ENCODE assay signal across 19 mouse cellular contexts in the genomic region with DNA sequence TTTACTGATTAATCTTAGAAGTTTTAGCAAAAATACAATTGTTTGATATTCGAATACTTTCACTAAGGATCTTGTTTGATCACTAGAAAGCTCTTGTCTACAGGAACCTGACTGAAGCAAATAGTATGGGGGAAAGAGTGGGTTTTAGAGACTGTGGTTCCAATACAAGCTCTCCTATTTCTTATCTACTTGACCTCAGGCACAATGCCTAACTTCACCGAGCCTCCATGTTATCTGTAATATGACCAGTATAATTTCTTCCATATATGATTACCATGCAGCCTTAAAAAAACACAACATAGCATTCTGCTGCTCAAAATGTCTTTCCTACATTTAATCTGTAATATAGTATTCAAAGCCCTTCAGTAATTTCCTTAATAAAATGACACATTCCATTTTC.
"Had no signal": no experiment of that assay in that cellular context is flagged by ENCODE, and none has a peak within 500 bp of the region (broad histone marks: within the 10 kb centered on the region; RNA-seq: fewer than 3 reads in every experiment).

No protein-coding gene starts in this region.

- ATAC-seq: intestine, embryonic 15.5 days; midbrain, embryonic 15.5 days had no signal

- H3K27me3 ChIP-seq: intestine, embryonic 15.5 days; lung, embryonic 15.5 days; midbrain, embryonic 12.5 days; midbrain, embryonic 15.5 days; neural tube, embryonic 12.5 days; neural tube, embryonic 15.5 days; stomach, embryonic 15.5 days had no signal

- H3K4me1 ChIP-seq: intestine, embryonic 15.5 days; lung, embryonic 15.5 days; midbrain, embryonic 12.5 days; midbrain, embryonic 15.5 days; neural tube, embryonic 12.5 days; neural tube, embryonic 15.5 days; stomach, embryonic 15.5 days had no signal

- DNase-seq: kidney, adult 11 months; kidney, adult 8-10 months; kidney, postnatal 14 days; kidney, postnatal 4 days; lung, adult 18-20 months; lung, postnatal 10 days; lung, postnatal 36 days; retina, postnatal 1 day; right cerebral cortex, postnatal 25 days; spleen, adult 18-20 months; thymus, adult 18-20 months; thymus, postnatal 36 days had no signal

- H3K36me3 ChIP-seq: intestine, embryonic 15.5 days; lung, embryonic 15.5 days; midbrain, embryonic 12.5 days; midbrain, embryonic 15.5 days; neural tube, embryonic 12.5 days; neural tube, embryonic 15.5 days; stomach, embryonic 15.5 days had no signal

- H3K4me2 ChIP-seq: intestine, embryonic 15.5 days; lung, embryonic 15.5 days; midbrain, embryonic 12.5 days; midbrain, embryonic 15.5 days; neural tube, embryonic 12.5 days; neural tube, embryonic 15.5 days; stomach, embryonic 15.5 days had no signal

- H3K27ac ChIP-seq: intestine, embryonic 15.5 days; lung, embryonic 15.5 days; midbrain, embryonic 12.5 days; midbrain, embryonic 15.5 days; neural tube, embryonic 12.5 days; neural tube, embryonic 15.5 days; stomach, embryonic 15.5 days had no signal

- H3K9me3 ChIP-seq: intestine, embryonic 15.5 days; lung, embryonic 15.5 days; midbrain, embryonic 12.5 days; midbrain, embryonic 15.5 days; neural tube, embryonic 12.5 days; stomach, embryonic 15.5 days had no signal

- H3K9ac ChIP-seq: intestine, embryonic 15.5 days; lung, embryonic 15.5 days; midbrain, embryonic 12.5 days; midbrain, embryonic 15.5 days; neural tube, embryonic 12.5 days; neural tube, embryonic 15.5 days; stomach, embryonic 15.5 days had no signal

- H3K4me3 ChIP-seq: intestine, embryonic 15.5 days; lung, embryonic 15.5 days; midbrain, embryonic 12.5 days; midbrain, embryonic 15.5 days; neural tube, embryonic 12.5 days; neural tube, embryonic 15.5 days; stomach, embryonic 15.5 days had no signal
